Comparison of ENCODE assay signal across 28 mouse cellular contexts in genomic region chr3:41812447-41812846, GRCm38 (mm10).
DNase-seq lines count a peak whose midpoint lies in the region; ATAC-seq and TF ChIP-seq lines count a peak whose summit lies in the region.
"Had no signal": no experiment of that assay in that cellular context is flagged by ENCODE, and none has a peak within 500 bp of the region (broad histone marks: within the 10 kb centered on the region; RNA-seq: fewer than 3 reads in every experiment).

No protein-coding gene starts in this region.

- H3K27me3 ChIP-seq in kidney, postnatal 0 days (ENCODE audit: insufficient read depth, low read length) = no peaks in the 10 kb centered on the region
- no peaks in the 10 kb centered on the region for H3K27me3 ChIP-seq in lung, embryonic 14.5 days (ENCODE audit: insufficient read depth, low read length)
- H3K27me3 ChIP-seq in CH12.LX (replicated peaks) = no peaks in the 10 kb centered on the region
- H3K27me3 ChIP-seq: forebrain, embryonic 12.5 days; heart, embryonic 15.5 days; limb, embryonic 15.5 days; liver, embryonic 13.5 days; neural tube, embryonic 15.5 days had no signal

- TF ChIP-seq RAD21 in CH12.LX (IDR thresholded peaks at IDR 0.05; ENCODE audit: low read depth, low read length) = peak; percentile 22

- no peak overlapping the region for H3K9ac ChIP-seq in kidney, postnatal 0 days (ENCODE audit: low read depth, low read length)
- H3K9ac ChIP-seq in lung, embryonic 14.5 days = no peak overlapping the region
- no peak overlapping the region for H3K9ac ChIP-seq in CH12.LX (ENCODE audit: insufficient read depth, low read depth)
- H3K9ac ChIP-seq: forebrain, embryonic 12.5 days; heart, embryonic 15.5 days; limb, embryonic 15.5 days; liver, embryonic 13.5 days; neural tube, embryonic 15.5 days had no signal

- no peak for TF ChIP-seq POLR2A in CH12.LX (IDR thresholded peaks at IDR 0.05; ENCODE audit: low read depth, low read length)

- in situ Hi-C loops in CH12.LX (cut with MboI; ENCODE audit: low pct_ligation_motif_present, low pct_unique_long_range_greater_than_20kb, low sequenced_read_pairs) = no loop called here

- H3K27ac ChIP-seq in kidney, postnatal 0 days = no peak overlapping the region
- no peak overlapping the region for H3K27ac ChIP-seq in lung, embryonic 14.5 days (ENCODE audit: low read depth)
- no peak overlapping the region for H3K27ac ChIP-seq in CH12.LX (ENCODE audit: insufficient read depth, low read depth)
- H3K27ac ChIP-seq: forebrain, embryonic 12.5 days; heart, embryonic 10.5 days; heart, embryonic 15.5 days; limb, embryonic 10.5 days; limb, embryonic 15.5 days; liver, embryonic 13.5 days; neural tube, embryonic 15.5 days had no signal

- no peak overlapping the region for H3K4me3 ChIP-seq in kidney, postnatal 0 days (replicated peaks; ENCODE audit: low read depth, low read length)
- no peak overlapping the region for H3K4me3 ChIP-seq in lung, embryonic 14.5 days (ENCODE audit: low read depth, low read length)
- no peak overlapping the region for H3K4me3 ChIP-seq in CH12.LX (replicated peaks in 1 of 3; ENCODE audit: low read depth in 2 of 3, low read length in 2 of 3, poor library complexity in 1 of 3)
- H3K4me3 ChIP-seq: erythroblast, embryonic 14.5 days; forebrain, embryonic 12.5 days; heart, embryonic 10.5 days; heart, embryonic 15.5 days; limb, embryonic 10.5 days; limb, embryonic 15.5 days; liver, embryonic 13.5 days; neural tube, embryonic 15.5 days had no signal

- H3K36me3 ChIP-seq in kidney, postnatal 0 days (ENCODE audit: insufficient read depth, low read length) = no peaks in the 10 kb centered on the region
- no peaks in the 10 kb centered on the region for H3K36me3 ChIP-seq in lung, embryonic 14.5 days (ENCODE audit: insufficient read depth)
- no peaks in the 10 kb centered on the region for H3K36me3 ChIP-seq in CH12.LX (replicated peaks in 1 of 2; ENCODE audit: control insufficient read depth in 1 of 2, insufficient read depth in 1 of 2, low read length in 1 of 2)
- H3K36me3 ChIP-seq: forebrain, embryonic 12.5 days; G1E; heart, embryonic 10.5 days; heart, embryonic 15.5 days; limb, embryonic 10.5 days; limb, embryonic 15.5 days; liver, embryonic 13.5 days; neural tube, embryonic 15.5 days had no signal

- ATAC-seq in kidney, postnatal 0 days (replicated peaks; ENCODE audit: low FRiP score, low read depth) = no peak
- no peak for ATAC-seq in lung, embryonic 14.5 days (ENCODE audit: insufficient read depth)
- ATAC-seq: Patski had no signal

- TF ChIP-seq EP300 in CH12.LX (IDR thresholded peaks at IDR 0.05; ENCODE audit: low read length) = no peak

- peak; percentile 40 for DNase-seq in kidney, postnatal 0 days (ENCODE audit: low spot score)
- DNase-seq in kidney, adult 18-20 months = no peak
- DNase-seq in lung, embryonic 14.5 days = no peak
- DNase-seq in lung, postnatal 4 days = no peak
- DNase-seq in 3T3-L1 (ENCODE audit: low read depth, low spot score) (peak; percentile 12), CH12.LX (ENCODE audit: extremely low read depth) (no peak)
- DNase-seq in embryo, embryonic 10 days (ENCODE audit: low spot score) = no peak
- DNase-seq: adrenal gland, postnatal 10 days; cerebellum, adult 18-20 months; cerebellum, postnatal 10 days; gastrocnemius, postnatal 25 days; heart, adult 11 months; kidney, adult 2 months; liver, embryonic 13.5 days; lung, adult 18-20 months; right cerebral cortex, postnatal 4 days; thymus, adult 2 months; thymus, postnatal 36 days had no signal

- peak; percentile 38; the same call in 1 of the 2 replicates for TF ChIP-seq CTCF in kidney, postnatal 0 days (IDR thresholded peaks at IDR 0.05; ENCODE audit: low read depth)
- 0 out of 2 replicates have a peak, but pooled peaks have one; percentile 9 for TF ChIP-seq CTCF in lung, embryonic 14.5 days (IDR thresholded peaks at IDR 0.05; ENCODE audit: low read depth)
- TF ChIP-seq CTCF in CH12.LX (conservative IDR thresholded peaks at IDR 0.05 in 1 of 2, IDR thresholded peaks at IDR 0.05 in 1 of 2; ENCODE audit: low read depth in 2 of 2, low read length in 2 of 2) = peak in 1 of 2 experiments; percentile 9; a peak in 1 of 4 replicates

- no peaks in the 10 kb centered on the region for H3K9me3 ChIP-seq in kidney, postnatal 0 days (replicated peaks; ENCODE audit: low read length)
- H3K9me3 ChIP-seq in lung, embryonic 14.5 days (ENCODE audit: low read depth, low read length) = no peaks in the 10 kb centered on the region
- no peaks in the 10 kb centered on the region for H3K9me3 ChIP-seq in CH12.LX (replicated peaks; ENCODE audit: low read length)
- H3K9me3 ChIP-seq: forebrain, embryonic 12.5 days; G1E; heart, embryonic 10.5 days; heart, embryonic 15.5 days; limb, embryonic 10.5 days; limb, embryonic 15.5 days; liver, embryonic 13.5 days; neural tube, embryonic 15.5 days had no signal

- H3K4me1 ChIP-seq in kidney, postnatal 0 days (replicated peaks; ENCODE audit: insufficient read depth, low read length) = no peaks in the 10 kb centered on the region
- H3K4me1 ChIP-seq in lung, embryonic 14.5 days (ENCODE audit: insufficient read depth) = no peaks in the 10 kb centered on the region
- no peaks in the 10 kb centered on the region for H3K4me1 ChIP-seq in CH12.LX (ENCODE audit: control insufficient read depth in 1 of 2, insufficient read depth in 2 of 2)
- H3K4me1 ChIP-seq: forebrain, embryonic 12.5 days; heart, embryonic 10.5 days; heart, embryonic 15.5 days; limb, embryonic 10.5 days; limb, embryonic 15.5 days; liver, embryonic 13.5 days; neural tube, embryonic 15.5 days had no signal

- H3K4me2 ChIP-seq in kidney, postnatal 0 days (ENCODE audit: low read length) = no peak overlapping the region
- no peak overlapping the region for H3K4me2 ChIP-seq in lung, embryonic 14.5 days
- H3K4me2 ChIP-seq in CH12.LX (ENCODE audit: insufficient read depth, low read depth, poor library complexity, severe bottlenecking) = no peak overlapping the region
- H3K4me2 ChIP-seq: forebrain, embryonic 12.5 days; heart, embryonic 15.5 days; limb, embryonic 15.5 days; liver, embryonic 13.5 days; midbrain, embryonic 11.5 days; neural tube, embryonic 15.5 days had no signal

- no peaks in the 10 kb centered on the region for H3K79me2 ChIP-seq in CH12.LX (replicated peaks; ENCODE audit: control insufficient read depth, extremely low read depth, insufficient read depth, poor library complexity, severe bottlenecking)

- dilution Hi-C loops in CH12.LX (cut with MboI; ENCODE audit: extremely low pct_ligation_motif_present, extremely low pct_unique_long_range_greater_than_20kb, low sequenced_read_pairs) = no loop called here

TF ChIP-seq in CH12.LX, 34 proteins besides CTCF, POLR2A, EP300 and RAD21:
- TF ChIP-seq KAT2A (IDR thresholded peaks at IDR 0.05; ENCODE audit: insufficient replicate concordance, low read length) = no peak
- no peak for TF ChIP-seq ZKSCAN1 (IDR thresholded peaks at IDR 0.05; ENCODE audit: borderline replicate concordance, low read depth, low read length)
- TF ChIP-seq CHD2 (IDR thresholded peaks at IDR 0.05; ENCODE audit: low read length) = no peak
- no peak for TF ChIP-seq NRF1 (IDR thresholded peaks at IDR 0.05; ENCODE audit: low read depth, low read length)
- no peak for TF ChIP-seq CHD1 (IDR thresholded peaks at IDR 0.05; ENCODE audit: low read depth, low read length)
- TF ChIP-seq MAZ (IDR thresholded peaks at IDR 0.05; ENCODE audit: low read depth, low read length) = no peak
- TF ChIP-seq IRF4 (IDR thresholded peaks at IDR 0.05; ENCODE audit: low read depth, low read length) = no peak
- no peak for TF ChIP-seq ZNF384 (IDR thresholded peaks at IDR 0.05; ENCODE audit: low read depth, low read length)
- no peak for TF ChIP-seq HCFC1 (IDR thresholded peaks at IDR 0.05; ENCODE audit: low read depth, low read length)
- TF ChIP-seq MXI1 (IDR thresholded peaks at IDR 0.05; ENCODE audit: low read depth, low read length) = no peak

Comparison
In these comparisons a context has a peak if more than half of its experiments do, and no peak if none do; other contexts are left out.
1. DNase-seq: peak in kidney, postnatal 0 days (single experiment) and 3T3-L1 (single experiment); none in kidney, adult 18-20 months (single experiment), lung, embryonic 14.5 days (single experiment), lung, postnatal 4 days (0 of 2), CH12.LX (single experiment) and embryo, embryonic 10 days (single experiment).